Mouse (Mus musculus) layer of hippocampus, adult 18-20 months (tissue): ENCODE results near the gene Rab31. TPM values are rescaled to one million over a fixed set of nuclear protein-coding genes. Genes with fewer than 3 reads are reported as not detected.
A peak's percentile ranks its signal among the peaks of the same experiment; 100 is the strongest.

Experiments
- DNase-seq, 2 experiments: peaks; one replicate each; pipeline ENCODE4 v3.0.0; 2022; ENCODE audit warnings: low spot score in 2 of 2
- total RNA-seq, 2 experiments: library from RNA; stranded (reverse); gene quantifications; 2 replicates each; pipeline ENCODE4 v1.2.3; 2021

The Rab31 gene
- total RNA-seq, 2 experiments from 2014 or later: 52.0 to 55.6 TPM

DNA sequence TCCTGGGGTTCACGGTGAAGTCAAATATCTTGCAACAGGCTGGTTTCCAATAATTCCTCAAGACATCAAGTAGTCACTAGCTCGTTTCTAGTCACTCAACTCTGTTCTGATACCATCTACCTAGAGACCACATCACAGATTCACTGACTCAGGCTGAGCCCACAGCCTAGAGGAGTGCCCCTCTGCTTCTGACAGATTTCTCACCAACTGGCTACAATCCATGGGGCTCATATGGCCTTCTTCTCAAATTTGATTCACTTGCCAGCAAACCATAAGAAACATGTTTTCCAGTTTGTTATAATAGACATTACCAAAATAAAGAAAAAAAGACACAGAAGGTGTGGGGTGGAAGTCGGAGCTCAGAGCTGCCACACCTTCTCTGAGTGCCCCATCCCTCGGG, 31.0 kb downstream of the Rab31 start:
- DNase-seq: no peak

GRCm38 (mm10) chr17:65739874-65740725, 32.5 kb downstream of the Rab31 start:
- no peak for DNase-seq

DNA sequence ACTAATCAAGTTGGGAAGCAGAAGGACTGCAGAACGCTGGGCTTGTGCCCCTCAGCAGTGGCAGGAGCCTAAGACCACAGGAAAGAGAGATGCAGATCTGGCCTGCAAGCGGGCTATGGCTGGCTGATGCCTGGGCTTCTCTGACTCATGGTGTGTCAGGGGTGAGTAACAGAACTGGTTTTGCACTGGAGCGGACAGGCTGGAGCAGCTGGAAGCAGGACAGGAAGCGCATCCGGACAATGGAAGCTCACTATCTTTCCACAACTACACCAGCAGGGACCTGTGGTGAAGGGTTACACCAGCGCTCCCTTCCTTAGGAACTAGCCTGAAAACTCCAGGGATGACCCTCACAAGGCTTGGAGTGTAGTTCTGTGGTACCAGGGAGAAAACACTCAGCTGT, 34.9 kb downstream of the Rab31 start:
- DNase-seq: no peak

- DNase-seq: no peak
Measured at GRCm38 (mm10) chr17:65737175-65737574, 35.4 kb downstream of the Rab31 start.

GRCm38 (mm10) chr17:65735088-65735487, 37.5 kb downstream of the Rab31 start:
- no peak for DNase-seq

DNA sequence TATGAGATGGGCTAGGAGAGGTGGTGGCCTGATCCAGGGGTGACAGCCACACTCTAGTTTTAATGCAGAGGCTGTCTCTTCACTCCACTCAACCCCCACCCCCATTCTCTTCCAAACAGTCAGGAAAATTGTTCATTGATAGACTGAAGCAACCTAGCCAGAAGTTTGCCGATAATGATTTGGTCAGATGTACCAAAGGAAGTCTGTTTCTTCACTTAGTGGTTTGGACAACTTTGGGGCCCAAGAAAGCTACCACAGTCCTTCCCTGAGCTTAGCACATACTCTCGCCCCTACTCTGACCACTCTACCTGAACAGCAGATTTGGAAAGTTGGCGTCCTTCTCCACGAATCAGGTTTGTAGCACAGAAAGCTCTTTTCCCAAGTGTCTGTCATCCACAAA, 39.9 kb downstream of the Rab31 start:
- no peak for DNase-seq

- DNase-seq: no peak
Measured at GRCm38 (mm10) chr17:65731710-65732109, 40.8 kb downstream of the Rab31 start.

DNA sequence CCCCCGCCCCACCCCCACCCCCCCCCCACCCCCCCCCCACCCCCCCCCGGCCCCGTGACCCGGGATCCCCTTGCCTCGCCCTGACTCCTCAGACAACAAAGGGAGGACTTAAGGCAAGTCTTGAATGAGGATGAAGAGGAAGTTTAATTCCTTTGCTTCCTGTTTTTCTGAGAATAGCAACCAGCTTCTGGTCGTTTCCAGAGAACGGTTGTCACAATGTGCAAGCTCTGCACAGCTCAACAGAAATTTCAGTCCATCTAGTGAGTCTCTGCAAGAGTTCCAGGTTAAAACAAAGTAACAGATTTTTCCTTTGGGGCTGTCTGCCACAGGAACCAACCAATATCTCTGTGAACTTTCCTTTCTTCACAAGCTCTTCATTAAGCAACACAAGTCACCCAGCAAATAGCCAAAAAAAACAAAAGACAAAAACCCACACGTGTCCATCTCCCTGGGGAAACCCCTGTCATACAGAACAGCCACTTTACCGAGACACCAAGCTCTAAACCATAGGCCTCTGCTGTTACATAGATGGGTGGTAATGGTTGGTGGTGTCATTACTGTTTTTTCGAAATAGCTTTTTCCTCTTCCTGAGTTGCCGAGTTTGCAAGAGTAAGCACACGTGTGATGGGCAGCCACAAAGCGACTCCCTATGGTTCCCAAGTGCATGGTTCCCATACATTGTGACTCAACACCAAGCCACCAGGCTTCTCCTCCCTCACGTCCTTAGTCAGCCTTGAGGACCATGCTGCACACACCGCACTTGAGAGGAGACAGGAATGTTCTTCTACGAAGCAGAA, 42.4 kb downstream of the Rab31 start:
- no peak for DNase-seq

- DNase-seq: no peak
Measured at GRCm38 (mm10) chr17:65726755-65727154, 45.8 kb downstream of the Rab31 start.

- DNase-seq: peak in 1 of 2 experiments; percentile 57
Measured at GRCm38 (mm10) chr17:65726274-65726673, 46.3 kb downstream of the Rab31 start.

DNA sequence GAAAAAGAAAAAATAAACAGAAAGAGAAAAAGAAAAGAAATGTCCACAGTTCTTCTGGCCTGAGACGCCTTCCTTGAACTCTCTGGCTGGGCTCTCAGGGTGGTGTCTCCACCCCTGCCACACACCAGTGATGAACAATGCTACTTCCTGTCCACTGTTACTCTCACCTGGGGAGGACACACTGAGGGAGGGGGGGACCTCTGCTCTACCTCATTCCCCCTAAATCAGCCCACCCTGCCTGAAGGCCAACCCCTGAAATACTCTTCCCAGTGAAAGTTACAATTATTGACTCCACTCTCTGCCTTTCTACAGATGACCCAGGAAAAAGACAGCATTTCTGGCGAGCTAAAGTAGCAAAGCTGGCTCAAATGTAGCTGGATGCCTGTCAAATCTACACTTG, 46.7 kb downstream of the Rab31 start:
- no peak for DNase-seq

DNA sequence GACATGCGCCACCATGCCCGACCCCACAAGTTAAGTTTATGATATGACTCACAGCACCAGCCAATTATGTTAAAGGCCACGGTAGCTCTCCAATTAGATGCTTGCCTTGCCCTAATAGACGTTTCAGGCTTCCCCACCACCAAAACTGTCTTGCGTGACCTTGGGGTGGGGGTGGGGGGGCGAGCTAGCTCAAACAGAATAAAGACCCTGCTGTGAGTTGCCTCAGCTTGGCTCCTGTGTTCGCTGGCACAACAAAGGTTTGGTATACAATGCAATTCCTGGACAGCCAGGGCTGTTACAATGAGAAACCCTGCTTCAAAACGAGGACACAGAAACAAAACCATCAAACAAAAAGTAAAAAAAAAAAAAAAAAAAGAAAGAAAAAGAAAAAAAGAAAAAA, 47.2 kb downstream of the Rab31 start:
- DNase-seq: no peak

GRCm38 (mm10) chr17:65724254-65724653, 48.3 kb downstream of the Rab31 start:
- DNase-seq: no peak

GRCm38 (mm10) chr17:65723633-65724032, 48.9 kb downstream of the Rab31 start:
- no peak for DNase-seq

GRCm38 (mm10) chr17:65721330-65721729, 51.2 kb downstream of the Rab31 start:
- DNase-seq: no peak

GRCm38 (mm10) chr17:65719826-65720225, 52.7 kb downstream of the Rab31 start:
- DNase-seq: no peak

DNA sequence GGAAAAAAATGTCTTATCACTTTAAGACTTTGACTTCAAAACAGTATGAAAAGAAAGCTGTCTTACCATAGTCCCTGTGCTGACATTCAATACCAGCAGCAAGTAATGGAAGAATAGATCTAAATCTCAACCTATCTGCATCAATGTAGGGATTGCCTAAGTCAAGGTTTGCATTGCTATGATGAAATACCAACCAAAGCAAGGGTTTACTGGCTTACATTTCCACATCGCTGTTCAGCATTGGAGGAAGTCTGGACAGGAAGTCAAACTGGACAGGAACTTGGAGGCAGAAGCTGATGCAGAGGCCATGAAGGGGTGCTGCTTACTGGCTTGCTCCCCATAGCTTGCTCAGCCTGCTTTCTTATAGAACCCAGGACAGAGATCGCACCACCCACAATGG, 54.0 kb downstream of the Rab31 start:
- DNase-seq: no peak

DNA sequence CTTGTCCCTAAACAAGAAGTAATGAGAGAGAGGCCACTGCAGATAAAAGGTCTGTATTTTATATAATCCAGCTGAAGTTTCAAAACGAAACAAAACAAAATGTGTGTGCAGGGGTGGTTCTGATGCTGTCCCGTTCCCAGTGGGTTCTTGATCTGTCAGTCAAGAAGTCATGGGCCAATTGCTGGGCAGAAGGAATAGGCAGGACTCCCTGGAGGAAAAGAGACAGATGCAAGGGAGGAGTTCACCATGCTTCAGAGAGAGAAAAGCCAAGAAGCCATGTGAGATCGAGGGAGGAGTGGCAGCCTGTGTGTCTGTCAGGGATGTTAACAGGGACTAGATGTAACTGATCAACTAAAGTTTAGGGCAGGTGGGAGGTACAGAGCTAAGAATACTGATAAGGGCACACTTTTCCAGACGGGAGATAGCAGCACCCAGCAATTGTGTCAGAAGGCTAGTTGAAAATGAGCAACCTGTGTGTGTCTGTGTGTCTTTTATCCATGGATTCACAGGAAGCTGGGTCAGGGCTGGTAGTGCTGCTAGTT, 54.8 kb downstream of the Rab31 start:
- DNase-seq: peak in 1 of 2 experiments; percentile 38

DNA sequence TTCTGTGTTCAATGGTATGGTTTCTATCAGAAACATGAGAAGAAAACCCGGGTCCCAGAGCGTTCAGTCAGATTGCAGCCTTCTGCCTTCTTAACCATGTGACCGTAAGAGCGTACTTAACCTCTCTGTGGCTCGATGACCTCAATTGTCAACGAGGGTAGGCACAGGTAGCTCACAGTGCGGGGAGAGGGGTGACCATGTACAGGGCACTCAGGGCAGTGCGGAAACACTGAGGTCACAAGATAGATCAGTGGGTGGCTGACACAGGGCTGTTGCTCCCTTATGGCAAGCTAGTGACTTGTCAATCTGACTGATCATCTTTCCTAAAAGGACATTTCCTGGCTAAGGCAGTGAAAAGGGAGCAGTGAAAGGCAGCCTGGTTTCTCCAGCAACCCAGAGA, 58.5 kb downstream of the Rab31 start:
- DNase-seq: no peak

DNA sequence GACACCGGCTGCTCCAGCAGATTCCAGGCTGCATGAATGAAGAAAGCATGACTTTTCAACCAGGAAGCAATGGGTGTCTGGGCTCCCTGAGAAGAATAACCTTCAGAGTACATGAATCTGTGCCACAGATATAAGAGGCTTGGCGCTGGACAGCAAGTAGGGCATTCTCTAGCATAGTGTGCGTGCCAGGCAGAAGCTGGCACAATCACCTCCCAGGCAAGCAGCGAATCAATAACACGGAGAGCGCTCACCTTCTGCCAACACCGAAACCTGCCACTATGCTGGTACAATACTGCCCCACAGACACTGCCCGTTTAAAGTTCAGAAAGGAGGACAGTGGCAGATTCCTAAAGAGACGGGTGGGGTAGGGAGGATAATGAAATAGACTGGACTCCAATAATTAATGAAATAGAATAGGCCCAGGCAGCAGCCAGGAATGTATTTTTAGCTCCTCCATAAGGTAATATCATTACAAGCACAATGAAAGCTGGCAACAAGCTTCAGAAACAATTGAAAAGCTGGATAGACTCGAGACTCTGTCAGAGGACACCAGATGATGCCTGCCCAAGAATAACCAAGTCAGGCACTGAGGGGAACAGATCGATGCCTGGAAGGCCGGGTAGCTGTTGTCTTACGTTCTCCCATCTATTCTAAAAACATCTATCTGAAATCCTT, 59.6 kb downstream of the Rab31 start:
- DNase-seq: no peak

- no peak for DNase-seq
Measured at GRCm38 (mm10) chr17:65711779-65712178, 60.8 kb downstream of the Rab31 start.

- no peak for DNase-seq
Measured at GRCm38 (mm10) chr17:65710576-65710975, 62.0 kb downstream of the Rab31 start.
